Mouse (Mus musculus): ENCODE measurements at regions not wholly inside any gene's neighbourhood (a gene's known extent, or its start where the extent isn't known, plus 50 kb on each side); places are given as distances from the start of the nearest gene placed in this dataset.

DNA sequence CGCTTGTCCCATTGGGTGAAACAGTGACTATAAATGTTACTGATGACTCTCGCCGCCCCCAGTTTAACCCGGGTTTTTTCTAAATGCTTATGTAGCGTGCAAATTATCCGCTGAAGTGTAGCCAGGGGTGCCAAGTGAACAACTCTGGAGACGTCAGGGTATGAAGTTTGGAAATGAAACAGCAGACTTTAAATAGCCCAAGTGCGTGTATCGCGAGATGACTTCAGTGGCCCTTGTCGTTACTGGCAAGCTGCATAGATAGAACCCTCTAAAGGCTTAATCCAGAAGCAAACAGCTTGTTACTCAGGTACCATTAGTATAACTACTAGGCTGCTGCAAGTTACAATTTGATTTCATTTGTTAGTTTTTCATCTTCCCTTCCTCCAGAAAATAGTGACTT, 192.1 kb upstream of the Eya4 start:
- no peaks in the 10 kb centered on the region for H3K4me1 ChIP-seq (ENCODE audit: control insufficient read depth, insufficient read depth, low read length)
- H3K27ac ChIP-seq (replicated peaks; ENCODE audit: low read depth, low read length): no peak overlapping the region
- H3K4me2 ChIP-seq (ENCODE audit: low read length): no peak overlapping the region
- H3K4me3 ChIP-seq (replicated peaks; ENCODE audit: low read depth, low read length): no peak overlapping the region
- DNase-seq: no peak
- no peak overlapping the region for H3K9ac ChIP-seq (replicated peaks; ENCODE audit: low read length)
- ATAC-seq (ENCODE audit: low FRiP score, low TSS enrichment): no peak
- no peaks in the 10 kb centered on the region for H3K9me3 ChIP-seq (ENCODE audit: control insufficient read depth, low read length)
- no peaks in the 10 kb centered on the region for H3K36me3 ChIP-seq (ENCODE audit: control insufficient read depth, insufficient read depth, low read length)
- no peaks in the 10 kb centered on the region for H3K27me3 ChIP-seq (ENCODE audit: control insufficient read depth, insufficient read depth, low read length)
- WGBS: 83% methylated on average over 11 of the region's 11 CpGs

- no peak overlapping the region for H3K27ac ChIP-seq (replicated peaks; ENCODE audit: low read depth, low read length)
These were observed 191.3 kb upstream of the Eya4 start for GRCm38 (mm10) chr10:23541914-23542313.

GRCm38 (mm10) chr10:23534636-23535035, 184.1 kb upstream of the Eya4 start:
- Histone ChIP-seq H3K9me3 (ENCODE audit: control insufficient read depth, low read length) (no peaks in the 10 kb centered on the region), H3K27me3 (ENCODE audit: control insufficient read depth, insufficient read depth, low read length) (no peaks in the 10 kb centered on the region), H3K4me1 (ENCODE audit: control insufficient read depth, insufficient read depth, low read length) (no peaks in the 10 kb centered on the region), H3K27ac (replicated peaks; ENCODE audit: low read depth, low read length) (no peak overlapping the region), H3K36me3 (ENCODE audit: control insufficient read depth, insufficient read depth, low read length) (no peaks in the 10 kb centered on the region), H3K4me2 (ENCODE audit: low read length) (no peak overlapping the region), H3K4me3 (replicated peaks; ENCODE audit: low read depth, low read length) (no peak overlapping the region), H3K9ac (replicated peaks; ENCODE audit: low read length) (no peak overlapping the region)
- DNase-seq: no peak
- ATAC-seq (ENCODE audit: low FRiP score, low TSS enrichment): no peak

More at GRCm38 (mm10) chr10:23541914-23542313, 191.3 kb upstream of the Eya4 start:
- DNase-seq (no peak), ATAC-seq (ENCODE audit: low FRiP score, low TSS enrichment) (no peak)
- H3K9ac ChIP-seq (replicated peaks; ENCODE audit: low read length): no peak overlapping the region
- H3K9me3 ChIP-seq (ENCODE audit: control insufficient read depth, low read length): no peaks in the 10 kb centered on the region
- H3K4me3 ChIP-seq (replicated peaks; ENCODE audit: low read depth, low read length): no peak overlapping the region
- no peak overlapping the region for H3K4me2 ChIP-seq (ENCODE audit: low read length)
- H3K36me3 ChIP-seq (ENCODE audit: control insufficient read depth, insufficient read depth, low read length): no peaks in the 10 kb centered on the region
- H3K27me3 ChIP-seq (ENCODE audit: control insufficient read depth, insufficient read depth, low read length): no peaks in the 10 kb centered on the region
- WGBS: 47% methylated on average over 5 of the region's 5 CpGs
- no peaks in the 10 kb centered on the region for H3K4me1 ChIP-seq (ENCODE audit: control insufficient read depth, insufficient read depth, low read length)

DNA sequence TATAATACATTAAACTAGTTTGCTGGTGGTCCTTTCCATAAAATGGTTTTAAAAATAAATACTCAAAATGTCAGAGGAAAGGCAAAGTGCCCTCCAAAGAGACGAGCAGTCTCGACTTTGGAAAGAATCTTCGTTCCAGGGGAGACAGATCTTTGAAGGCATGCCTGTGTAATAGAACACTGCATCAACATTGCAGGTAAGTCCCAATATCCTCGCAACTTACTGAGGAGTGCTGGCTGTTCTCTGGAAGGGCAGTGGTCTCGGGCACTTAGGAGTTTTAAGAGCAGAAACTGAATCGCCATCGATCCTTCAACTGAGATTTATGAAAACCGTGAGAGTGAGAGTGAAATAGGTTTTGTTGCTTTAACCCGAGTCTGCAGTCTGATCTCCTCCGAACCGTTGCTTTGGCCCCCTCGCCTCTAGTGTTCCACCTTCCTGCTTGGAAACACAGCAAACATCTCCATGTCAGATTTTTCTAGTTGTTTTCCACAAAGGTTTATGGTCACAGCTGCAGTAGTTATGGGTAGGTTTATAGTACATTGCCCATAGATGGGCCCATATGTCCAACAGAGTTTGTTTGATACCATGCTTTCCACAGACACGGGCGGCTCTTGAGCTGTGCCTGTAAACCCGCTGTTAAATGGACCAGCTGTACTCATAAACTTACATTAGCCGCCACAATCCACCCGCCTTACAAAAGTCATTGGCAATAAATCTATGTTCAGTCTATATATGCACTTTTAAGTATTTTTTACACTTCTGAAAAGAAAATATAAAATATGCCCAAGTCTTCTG, 181.6 kb upstream of the Eya4 start:
- H3K4me3 ChIP-seq (replicated peaks; ENCODE audit: low read depth, low read length): no peak overlapping the region
- H3K9me3 ChIP-seq (ENCODE audit: control insufficient read depth, low read length): no peaks in the 10 kb centered on the region
- DNase-seq (no peak), ATAC-seq (ENCODE audit: low FRiP score, low TSS enrichment) (no peak)
- H3K27ac ChIP-seq (replicated peaks; ENCODE audit: low read depth, low read length): no peak overlapping the region
- no peaks in the 10 kb centered on the region for H3K27me3 ChIP-seq (ENCODE audit: control insufficient read depth, insufficient read depth, low read length)
- H3K4me2 ChIP-seq (ENCODE audit: low read length): no peak overlapping the region
- no peaks in the 10 kb centered on the region for H3K36me3 ChIP-seq (ENCODE audit: control insufficient read depth, insufficient read depth, low read length)
- H3K9ac ChIP-seq (replicated peaks; ENCODE audit: low read length): no peak overlapping the region
- no peaks in the 10 kb centered on the region for H3K4me1 ChIP-seq (ENCODE audit: control insufficient read depth, insufficient read depth, low read length)
- 94% methylated on average over 17 of the region's 17 CpGs for WGBS

GRCm38 (mm10) chr10:23530715-23531114, 180.1 kb upstream of the Eya4 start:
- DNase-seq: no peak
- Histone ChIP-seq H3K4me2 (ENCODE audit: low read length) (no peak overlapping the region), H3K36me3 (ENCODE audit: control insufficient read depth, insufficient read depth, low read length) (no peaks in the 10 kb centered on the region), H3K27me3 (ENCODE audit: control insufficient read depth, insufficient read depth, low read length) (no peaks in the 10 kb centered on the region), H3K27ac (replicated peaks; ENCODE audit: low read depth, low read length) (no peak overlapping the region), H3K4me3 (replicated peaks; ENCODE audit: low read depth, low read length) (no peak overlapping the region), H3K4me1 (ENCODE audit: control insufficient read depth, insufficient read depth, low read length) (no peaks in the 10 kb centered on the region), H3K9me3 (ENCODE audit: control insufficient read depth, low read length) (no peaks in the 10 kb centered on the region), H3K9ac (replicated peaks; ENCODE audit: low read length) (no peak overlapping the region)
- ATAC-seq (ENCODE audit: low FRiP score, low TSS enrichment): no peak
- 86% methylated on average over 3 of the region's 3 CpGs for WGBS

GRCm38 (mm10) chr10:23526796-23527195, 176.2 kb upstream of the Eya4 start:
- no peaks in the 10 kb centered on the region for H3K4me1 ChIP-seq (ENCODE audit: control insufficient read depth, insufficient read depth, low read length)
- no peak for DNase-seq
- H3K9ac ChIP-seq (replicated peaks; ENCODE audit: low read length): no peak overlapping the region
- ATAC-seq (ENCODE audit: low FRiP score, low TSS enrichment): no peak
- H3K4me3 ChIP-seq (replicated peaks; ENCODE audit: low read depth, low read length): no peak overlapping the region
- no peaks in the 10 kb centered on the region for H3K36me3 ChIP-seq (ENCODE audit: control insufficient read depth, insufficient read depth, low read length)
- no peak overlapping the region for H3K27ac ChIP-seq (replicated peaks; ENCODE audit: low read depth, low read length)
- no peak overlapping the region for H3K4me2 ChIP-seq (ENCODE audit: low read length)
- no peaks in the 10 kb centered on the region for H3K27me3 ChIP-seq (ENCODE audit: control insufficient read depth, insufficient read depth, low read length)
- no peaks in the 10 kb centered on the region for H3K9me3 ChIP-seq (ENCODE audit: control insufficient read depth, low read length)

GRCm38 (mm10) chr10:23522664-23523063, 172.1 kb upstream of the Eya4 start:
- Histone ChIP-seq H3K9ac (replicated peaks; ENCODE audit: low read length) (no peak overlapping the region), H3K27ac (replicated peaks; ENCODE audit: low read depth, low read length) (no peak overlapping the region), H3K4me1 (ENCODE audit: control insufficient read depth, insufficient read depth, low read length) (no peaks in the 10 kb centered on the region), H3K27me3 (ENCODE audit: control insufficient read depth, insufficient read depth, low read length) (no peaks in the 10 kb centered on the region), H3K4me2 (ENCODE audit: low read length) (no peak overlapping the region), H3K4me3 (replicated peaks; ENCODE audit: low read depth, low read length) (no peak overlapping the region), H3K36me3 (ENCODE audit: control insufficient read depth, insufficient read depth, low read length) (no peaks in the 10 kb centered on the region), H3K9me3 (ENCODE audit: control insufficient read depth, low read length) (no peaks in the 10 kb centered on the region)
- WGBS: 66% methylated on average over 1 of the region's 1 CpGs
- DNase-seq (no peak), ATAC-seq (ENCODE audit: low FRiP score, low TSS enrichment) (no peak)

DNA sequence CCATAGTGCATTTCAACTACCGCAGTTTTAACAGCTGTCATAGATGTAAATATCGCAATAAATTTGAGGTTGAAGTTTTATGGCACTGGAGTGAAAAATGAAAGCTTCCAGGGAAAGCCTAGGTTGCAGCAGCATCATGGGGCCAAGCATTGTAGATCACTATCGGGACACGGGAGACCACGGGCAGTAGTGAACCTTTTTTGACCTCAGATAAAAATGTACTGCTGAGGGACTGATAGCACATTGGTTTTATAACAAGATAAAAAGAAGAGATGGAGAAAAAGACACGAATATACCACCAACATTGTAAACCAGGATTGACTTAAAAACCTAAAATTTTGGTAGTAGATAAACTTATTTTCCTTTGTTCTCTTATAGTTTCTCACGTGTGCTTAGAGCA, 143.1 kb upstream of the Eya4 start:
- WGBS: 90% methylated on average over 7 of the region's 7 CpGs
- no peak overlapping the region for H3K9ac ChIP-seq (replicated peaks; ENCODE audit: low read length)
- H3K27me3 ChIP-seq (ENCODE audit: control insufficient read depth, insufficient read depth, low read length): no peaks in the 10 kb centered on the region
- no peak for ATAC-seq (ENCODE audit: low FRiP score, low TSS enrichment)
- no peak overlapping the region for H3K4me2 ChIP-seq (ENCODE audit: low read length)
- DNase-seq: no peak
- H3K4me3 ChIP-seq (replicated peaks; ENCODE audit: low read depth, low read length): no peak overlapping the region
- no peaks in the 10 kb centered on the region for H3K36me3 ChIP-seq (ENCODE audit: control insufficient read depth, insufficient read depth, low read length)
- no peaks in the 10 kb centered on the region for H3K4me1 ChIP-seq (ENCODE audit: control insufficient read depth, insufficient read depth, low read length)
- H3K9me3 ChIP-seq (ENCODE audit: control insufficient read depth, low read length): no peaks in the 10 kb centered on the region
- no peak overlapping the region for H3K27ac ChIP-seq (replicated peaks; ENCODE audit: low read depth, low read length)

DNA sequence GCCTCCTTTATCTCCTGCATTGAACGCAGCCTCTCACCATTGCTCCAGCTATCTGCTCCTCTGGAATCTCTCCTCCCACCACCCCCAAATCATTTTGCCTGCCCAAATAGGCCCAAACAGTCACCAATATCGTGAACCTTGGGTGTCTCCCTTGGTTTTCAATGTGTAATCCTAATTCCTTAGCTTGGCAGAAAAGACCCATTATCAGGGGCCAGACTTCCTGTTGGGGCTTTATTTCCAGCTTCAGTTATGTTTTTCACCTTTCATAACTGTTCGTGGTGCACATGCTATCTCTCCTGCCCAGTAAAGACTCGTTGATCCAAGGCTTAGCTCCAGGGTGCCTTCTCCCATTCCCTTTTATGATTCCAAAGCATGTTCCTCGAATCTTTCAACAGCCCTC, 142.4 kb upstream of the Eya4 start:
- Histone ChIP-seq H3K9me3 (ENCODE audit: control insufficient read depth, low read length) (no peaks in the 10 kb centered on the region), H3K27me3 (ENCODE audit: control insufficient read depth, insufficient read depth, low read length) (no peaks in the 10 kb centered on the region), H3K9ac (replicated peaks; ENCODE audit: low read length) (no peak overlapping the region), H3K4me1 (ENCODE audit: control insufficient read depth, insufficient read depth, low read length) (no peaks in the 10 kb centered on the region), H3K4me2 (ENCODE audit: low read length) (no peak overlapping the region), H3K4me3 (replicated peaks; ENCODE audit: low read depth, low read length) (no peak overlapping the region), H3K27ac (replicated peaks; ENCODE audit: low read depth, low read length) (no peak overlapping the region), H3K36me3 (ENCODE audit: control insufficient read depth, insufficient read depth, low read length) (no peaks in the 10 kb centered on the region)
- WGBS: 75% methylated on average over 5 of the region's 5 CpGs
- ATAC-seq (ENCODE audit: low FRiP score, low TSS enrichment) (no peak), DNase-seq (no peak)
